Comparison of ENCODE assay signal across 21 mouse cellular contexts in genomic region chr3:22301991-22302517, GRCm38 (mm10).
A peak's percentile ranks its signal among the peaks of the same experiment; 100 is the strongest.
DNase-seq lines count a peak whose midpoint lies in the region; ATAC-seq and TF ChIP-seq lines count a peak whose summit lies in the region.
"Had no signal": no experiment of that assay in that cellular context is flagged by ENCODE, and none has a peak within 500 bp of the region (broad histone marks: within the 10 kb centered on the region; RNA-seq: fewer than 3 reads in every experiment).

No protein-coding gene starts in this region.

- H3K9me3 ChIP-seq in forebrain, embryonic 14.5 days (replicated peaks; ENCODE audit: control insufficient read depth, low read length), result no peaks in the 10 kb centered on the region
- H3K9me3 ChIP-seq in forebrain, embryonic 10.5 days, result no peaks in the 10 kb centered on the region
- H3K9me3 ChIP-seq in kidney, embryonic 15.5 days (replicated peaks), result no peaks in the 10 kb centered on the region
- H3K9me3 ChIP-seq: embryonic facial prominence, embryonic 15.5 days; heart, embryonic 10.5 days; hindbrain, embryonic 15.5 days had no signal

- TF ChIP-seq POLR2A in brain, embryonic 14.5 days (IDR thresholded peaks at IDR 0.05; ENCODE audit: borderline replicate concordance, extremely low read depth, insufficient read depth, insufficient read length, poor library complexity, severe bottlenecking), result no peak

- no peak overlapping the region for H3K27ac ChIP-seq in forebrain, embryonic 14.5 days (ENCODE audit: low read depth, low read length)
- no peak overlapping the region for H3K27ac ChIP-seq in forebrain, embryonic 10.5 days
- no peak overlapping the region for H3K27ac ChIP-seq in kidney, embryonic 15.5 days
- H3K27ac ChIP-seq: embryonic facial prominence, embryonic 15.5 days; heart, embryonic 10.5 days; hindbrain, embryonic 15.5 days had no signal

- no peak overlapping the region for H3K4me3 ChIP-seq in forebrain, embryonic 14.5 days (ENCODE audit: low read depth, low read length)
- H3K4me3 ChIP-seq in forebrain, embryonic 10.5 days, result no peak overlapping the region
- H3K4me3 ChIP-seq in kidney, embryonic 15.5 days (replicated peaks), result no peak overlapping the region
- H3K4me3 ChIP-seq: embryonic facial prominence, embryonic 15.5 days; erythroblast, embryonic 14.5 days; heart, embryonic 10.5 days; hindbrain, embryonic 15.5 days had no signal

- WGBS in forebrain, embryonic 14.5 days, result 48% methylated on average over 5 of the region's 5 CpGs
- 73% methylated on average over 5 of the region's 5 CpGs for WGBS in forebrain, embryonic 10.5 days
- 35% methylated on average over 5 of the region's 5 CpGs for WGBS in kidney, embryonic 15.5 days

- no peak overlapping the region for H3K9ac ChIP-seq in forebrain, embryonic 14.5 days (ENCODE audit: low read length)
- no peak overlapping the region for H3K9ac ChIP-seq in kidney, embryonic 15.5 days
- H3K9ac ChIP-seq: embryonic facial prominence, embryonic 15.5 days; hindbrain, embryonic 15.5 days had no signal

- no peaks in the 10 kb centered on the region for H3K4me1 ChIP-seq in forebrain, embryonic 14.5 days (ENCODE audit: control insufficient read depth, insufficient read depth, low read length)
- peaks cover 3% of the 10 kb centered on the region; the same call in 1 of the 2 replicates for H3K4me1 ChIP-seq in forebrain, embryonic 10.5 days
- no peaks in the 10 kb centered on the region for H3K4me1 ChIP-seq in kidney, embryonic 15.5 days
- H3K4me1 ChIP-seq: embryonic facial prominence, embryonic 15.5 days; heart, embryonic 10.5 days had no signal

- no peak for ATAC-seq in forebrain, embryonic 14.5 days
- ATAC-seq in kidney, embryonic 15.5 days (replicated peaks; ENCODE audit: low FRiP score), result peak; percentile 40; the same call in 1 of the 2 replicates
- ATAC-seq: activated CD4-positive, CD25-positive, alpha-beta regulatory T cell, adult 4 months; intestine, embryonic 16.5 days; Patski had no signal

- peak; percentile 34 for DNase-seq in forebrain, embryonic 14.5 days (ENCODE audit: low spot score)
- DNase-seq in forebrain, embryonic 10.5 days (ENCODE audit: extremely low spot score, low spot score), result no peak
- DNase-seq in kidney, postnatal 25 days, result no peak
- peak; percentile 68 for DNase-seq in brain, embryonic 14.5 days (ENCODE audit: low read depth)
- peak; percentile 50 for DNase-seq in retina, postnatal 1 day
- no peak for DNase-seq in cerebellum, postnatal 4 days (ENCODE audit: low spot score in 2 of 2)
- DNase-seq: adrenal gland, postnatal 25 days; cerebellum, adult 2 months; cerebellum, postnatal 10 days; embryo, embryonic 11 days; gastrocnemius, postnatal 36 days; heart, adult 18-20 months; heart, postnatal 10 days had no signal

- H3K27me3 ChIP-seq in forebrain, embryonic 14.5 days (replicated peaks; ENCODE audit: control insufficient read depth, insufficient read depth, low read length), result no peaks in the 10 kb centered on the region
- no peaks in the 10 kb centered on the region for H3K27me3 ChIP-seq in forebrain, embryonic 10.5 days (ENCODE audit: poor library complexity, severe bottlenecking)
- H3K27me3 ChIP-seq in kidney, embryonic 15.5 days, result no peaks in the 10 kb centered on the region
- H3K27me3 ChIP-seq: embryonic facial prominence, embryonic 15.5 days; hindbrain, embryonic 15.5 days had no signal

- no peaks in the 10 kb centered on the region for H3K36me3 ChIP-seq in forebrain, embryonic 14.5 days (ENCODE audit: control insufficient read depth, insufficient read depth, low read length)
- H3K36me3 ChIP-seq in forebrain, embryonic 10.5 days (replicated peaks), result no peaks in the 10 kb centered on the region
- H3K36me3 ChIP-seq in kidney, embryonic 15.5 days, result no peaks in the 10 kb centered on the region
- H3K36me3 ChIP-seq: embryonic facial prominence, embryonic 15.5 days; heart, embryonic 10.5 days; hindbrain, embryonic 15.5 days had no signal

- no peak for TF ChIP-seq CTCF in brain, embryonic 14.5 days (IDR thresholded peaks at IDR 0.05; ENCODE audit: borderline replicate concordance, extremely low read depth, insufficient read depth, insufficient read length)

- H3K4me2 ChIP-seq in forebrain, embryonic 14.5 days (ENCODE audit: low read length), result no peak overlapping the region
- H3K4me2 ChIP-seq in kidney, embryonic 15.5 days, result no peak overlapping the region
- H3K4me2 ChIP-seq: embryonic facial prominence, embryonic 15.5 days; hindbrain, embryonic 15.5 days had no signal

Comparison
In these comparisons a context has a peak if more than half of its experiments do, and no peak if none do; other contexts are left out.
1. DNase-seq: peak in forebrain, embryonic 14.5 days (single experiment), brain, embryonic 14.5 days (single experiment) and retina, postnatal 1 day (single experiment); none in forebrain, embryonic 10.5 days (single experiment), kidney, postnatal 25 days (0 of 2) and cerebellum, postnatal 4 days (0 of 2).